Mouse (Mus musculus) neural tube, embryonic 15.5 days (tissue): ENCODE data around the gene Lrp1. TPM values are rescaled to one million over a fixed set of nuclear protein-coding genes. Genes with fewer than 3 reads are reported as not detected.

Source experiments
- ATAC-seq: fragments of 200-750 bp; cut with Nextera tagmentation; 2 replicates; pipeline ENCODE4 v1.8.0; 2017; ENCODE audit warnings: mild to moderate bottlenecking, moderate TSS enrichment, moderate library complexity; ENCODE audit not compliant: low FRiP score
- H3K27ac ChIP-seq: fragments of 300-500 bp; sonication (generic); replicated peaks from 2 replicates; pipeline ENCODE4 v1.5.1; 2015; ENCODE audit warnings: mild to moderate bottlenecking, inconsistent platforms
- H3K27me3 ChIP-seq: fragments of 300-500 bp; sonication (generic); replicated peaks from 2 replicates; pipeline ENCODE4 v1.6.1; 2015; ENCODE audit warnings: inconsistent platforms
- H3K36me3 ChIP-seq: fragments of 300-500 bp; sonication (generic); 2 replicates; pipeline ENCODE4 v1.6.1; 2015; ENCODE audit warnings: inconsistent platforms
- H3K4me1 ChIP-seq: fragments of 300-500 bp; sonication (generic); 2 replicates; pipeline ENCODE4 v1.6.1; 2015; ENCODE audit warnings: inconsistent platforms
- H3K4me2 ChIP-seq: fragments of 300-500 bp; sonication (generic); 2 replicates; pipeline ENCODE4 v1.6.1; 2015; ENCODE audit warnings: inconsistent platforms, mild to moderate bottlenecking, moderate library complexity
- H3K4me3 ChIP-seq: fragments of 300-500 bp; sonication (generic); replicated peaks from 2 replicates; pipeline ENCODE4 v1.5.1; 2015; ENCODE audit warnings: mild to moderate bottlenecking, inconsistent platforms
- H3K9ac ChIP-seq: fragments of 300-500 bp; sonication (generic); replicated peaks from 2 replicates; pipeline ENCODE4 v1.6.1; 2015; ENCODE audit warnings: mild to moderate bottlenecking, inconsistent platforms
- H3K9me3 ChIP-seq: fragments of 300-500 bp; sonication (generic); replicated peaks from 2 replicates; pipeline ENCODE4 v1.6.1; 2016; ENCODE audit warnings: inconsistent platforms
- WGBS: fragments of 180-500 bp; shearing (Covaris S2); methylation state at CpG from one replicate; pipeline ENCODE4 v1.1.7; 2015; ENCODE audit warnings: mixed read lengths; 5-methylcytosine and 5-hydroxymethylcytosine counted together
- polyA plus RNA-seq: library from polyadenylated mRNA; unstranded; fragments of >200 nt; fragmentation: Nextera tagmentation; extraction: Ambion mirVana; gene quantifications from 2 replicates; pipeline ENCODE4 v1.2.1, GENCODE M21; 2015

The Lrp1 gene
- polyA plus RNA-seq, 1 experiment from 2014 or later, result 108 TPM

DNA sequence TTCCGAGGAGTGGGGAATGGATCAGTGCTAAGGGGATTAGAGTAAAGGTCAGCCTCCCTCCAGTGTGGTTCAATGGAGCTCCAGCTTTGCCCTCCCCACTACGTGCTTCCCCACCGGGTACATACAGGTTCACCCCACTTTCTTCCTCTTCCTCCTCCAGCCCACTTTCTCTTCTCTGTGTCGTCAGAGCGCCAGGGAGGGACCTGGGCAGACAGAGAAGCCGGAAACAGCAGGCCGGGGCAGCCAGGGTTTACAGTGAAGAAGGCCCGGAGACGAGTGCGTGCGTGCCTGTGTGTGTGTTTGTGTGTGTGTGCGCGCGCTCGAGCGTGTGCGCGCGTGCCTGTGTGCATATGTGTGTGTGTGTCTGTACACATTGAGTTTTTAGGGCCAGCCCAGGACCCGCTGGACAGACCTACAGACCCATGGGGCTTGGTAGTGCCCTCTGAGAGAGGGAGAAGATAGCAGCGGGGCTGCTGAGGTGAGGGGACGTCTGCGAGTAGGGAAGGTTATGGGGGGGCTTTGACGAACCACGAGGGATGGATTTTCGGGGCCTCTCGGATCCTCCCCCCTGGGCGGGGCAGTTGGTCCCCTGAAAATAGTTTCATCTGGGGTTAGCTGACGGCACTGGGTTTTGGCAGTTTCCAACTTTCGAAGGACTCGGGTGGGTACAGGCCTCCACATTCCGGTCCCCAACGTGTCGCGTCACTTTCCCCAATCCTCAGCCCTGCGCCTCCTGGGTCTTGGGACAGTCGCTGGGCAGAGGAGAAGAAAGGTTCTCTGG, 22.0 kb upstream of the Lrp1 start, which contains the start of gene Stat6:
Stat6 (plus strand) TSS at position 215 of the 781 bp plus-strand sequence.
- H3K36me3 ChIP-seq, result no peaks in the 10 kb centered on the region
- H3K4me1 ChIP-seq, result peaks cover 24% of the 10 kb centered on the region
- H3K27me3 ChIP-seq, result peaks cover 31% of the 10 kb centered on the region
- peak; percentile 50; the same call in 1 of the 2 replicates for ATAC-seq
- H3K4me3 ChIP-seq, result peak within 1 kb of the TSS; percentile 38
- WGBS, result 9% methylated on average over 37 of the region's 37 CpGs
- peak within 1 kb of the TSS; percentile 55 for H3K4me2 ChIP-seq
- peak within 1 kb of the TSS; percentile 56; the same call in 1 of the 2 replicates for H3K27ac ChIP-seq
- no peaks in the 10 kb centered on the region for H3K9me3 ChIP-seq
- H3K9ac ChIP-seq, result peak within 1 kb of the TSS; percentile 1

DNA sequence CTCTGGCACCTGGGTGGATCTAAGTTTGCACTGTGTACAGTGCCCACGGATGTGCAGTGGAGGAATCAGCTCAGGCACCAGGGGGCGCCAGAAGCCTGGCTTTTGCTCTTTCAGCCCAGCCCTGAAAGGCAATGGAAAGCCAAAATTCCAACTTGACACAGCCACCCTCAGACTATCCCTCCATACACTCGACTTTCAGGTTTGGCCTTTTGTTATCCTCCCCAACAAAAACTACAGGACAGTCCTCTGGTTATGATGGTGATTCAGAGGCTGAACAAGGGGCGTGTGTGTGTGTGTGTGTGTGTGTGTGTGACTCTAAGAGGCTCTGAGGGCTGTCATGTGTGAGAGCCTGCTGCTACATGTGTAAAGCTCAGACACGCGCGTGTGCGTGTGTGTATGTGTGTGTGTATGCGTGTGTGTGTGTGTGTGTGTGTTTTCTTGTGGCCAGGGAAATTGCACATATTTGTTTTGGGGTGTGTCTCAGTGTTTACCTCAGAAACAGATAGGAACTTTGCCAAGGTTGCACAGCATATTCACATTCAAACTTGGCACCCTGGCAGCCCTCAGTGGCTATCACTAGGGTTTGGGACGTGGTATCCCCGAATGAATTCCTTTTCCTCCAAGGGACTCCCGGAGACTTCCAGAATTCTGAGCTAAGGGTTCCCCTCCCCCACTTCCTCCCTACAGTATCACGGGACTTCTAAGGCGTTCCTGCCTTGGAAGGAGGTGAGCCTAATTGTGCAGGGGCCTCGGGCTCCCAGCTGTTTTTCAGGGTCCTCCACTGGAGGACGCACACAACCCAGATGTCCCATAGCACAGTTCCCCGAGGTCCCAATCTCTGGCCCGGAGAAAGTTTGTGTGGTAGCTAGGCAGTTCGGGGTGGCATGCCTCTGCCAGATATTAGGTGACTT, 21.2 kb upstream of the Lrp1 start:
- Histone ChIP-seq H3K36me3 (no peaks in the 10 kb centered on the region), H3K27me3 (peaks cover 31% of the 10 kb centered on the region), H3K9me3 (no peaks in the 10 kb centered on the region), H3K4me1 (peaks cover 24% of the 10 kb centered on the region), H3K27ac (peak overlapping the region; percentile 56; the same call in 1 of the 2 replicates), H3K4me2 (peak overlapping the region; percentile 55), H3K4me3 (peak overlapping the region; percentile 38), H3K9ac (no peak overlapping the region)
- ATAC-seq, result peak; percentile 75; the same call in 1 of the 2 replicates
- WGBS, result 10% methylated on average over 19 of the region's 19 CpGs

DNA sequence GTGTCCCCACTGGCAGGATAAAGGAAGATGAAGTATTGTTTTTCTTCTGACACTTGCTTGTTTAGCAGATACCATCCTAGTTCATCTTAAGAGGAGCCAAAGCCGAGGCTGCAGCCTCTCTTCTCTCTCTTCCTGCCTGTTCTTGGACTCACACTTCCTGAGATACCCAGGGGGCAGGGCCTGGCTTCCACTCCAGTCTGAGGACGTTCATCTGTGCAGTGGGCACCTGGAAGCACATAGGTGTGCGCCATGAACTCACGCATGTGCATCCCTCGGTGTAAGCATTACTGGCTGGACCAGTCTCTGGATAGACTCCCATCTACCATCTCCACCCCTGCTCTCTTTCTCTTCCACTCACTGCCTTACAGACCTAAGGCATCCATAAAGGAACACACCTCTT, 19.5 kb upstream of the Lrp1 start:
- H3K4me3 ChIP-seq, result no peak overlapping the region
- no peaks in the 10 kb centered on the region for H3K9me3 ChIP-seq
- no peak overlapping the region for H3K9ac ChIP-seq
- H3K27ac ChIP-seq, result no peak overlapping the region
- H3K4me2 ChIP-seq, result no peak overlapping the region
- H3K27me3 ChIP-seq, result peaks cover 31% of the 10 kb centered on the region
- peaks cover 24% of the 10 kb centered on the region for H3K4me1 ChIP-seq
- 71% methylated on average over 5 of the region's 5 CpGs for WGBS
- no peaks in the 10 kb centered on the region for H3K36me3 ChIP-seq
- no peak for ATAC-seq

DNA sequence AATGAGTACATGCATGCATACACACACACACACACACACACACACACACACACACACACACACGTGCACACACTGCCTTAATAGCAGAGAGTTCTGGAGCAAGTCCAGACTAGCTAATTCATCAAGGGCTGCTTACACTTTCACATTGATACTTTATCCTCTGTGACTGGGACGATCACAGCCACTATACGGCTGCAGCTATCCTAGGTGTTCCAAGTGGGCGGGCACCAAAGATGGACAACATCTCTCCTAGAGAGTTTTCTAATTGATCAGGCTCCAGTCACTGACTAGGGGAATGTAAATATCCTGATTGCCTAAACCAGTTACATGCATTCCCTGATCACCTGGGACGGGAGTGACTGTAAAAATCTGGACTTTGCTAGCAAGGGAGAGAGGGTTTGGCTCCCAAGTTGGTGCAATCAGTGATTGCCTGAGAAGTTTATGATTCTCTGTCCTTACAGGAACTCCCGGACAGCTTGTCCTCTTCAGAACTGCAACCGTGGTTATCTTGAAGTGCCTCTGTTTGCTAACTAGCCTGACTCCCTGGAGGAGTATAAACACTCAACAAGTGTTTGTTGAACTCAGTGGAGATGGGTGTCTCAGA, 11.8 kb upstream of the Lrp1 start:
- no peak overlapping the region for H3K4me2 ChIP-seq
- ATAC-seq, result no peak
- 68% methylated on average over 7 of the region's 7 CpGs for WGBS

DNA sequence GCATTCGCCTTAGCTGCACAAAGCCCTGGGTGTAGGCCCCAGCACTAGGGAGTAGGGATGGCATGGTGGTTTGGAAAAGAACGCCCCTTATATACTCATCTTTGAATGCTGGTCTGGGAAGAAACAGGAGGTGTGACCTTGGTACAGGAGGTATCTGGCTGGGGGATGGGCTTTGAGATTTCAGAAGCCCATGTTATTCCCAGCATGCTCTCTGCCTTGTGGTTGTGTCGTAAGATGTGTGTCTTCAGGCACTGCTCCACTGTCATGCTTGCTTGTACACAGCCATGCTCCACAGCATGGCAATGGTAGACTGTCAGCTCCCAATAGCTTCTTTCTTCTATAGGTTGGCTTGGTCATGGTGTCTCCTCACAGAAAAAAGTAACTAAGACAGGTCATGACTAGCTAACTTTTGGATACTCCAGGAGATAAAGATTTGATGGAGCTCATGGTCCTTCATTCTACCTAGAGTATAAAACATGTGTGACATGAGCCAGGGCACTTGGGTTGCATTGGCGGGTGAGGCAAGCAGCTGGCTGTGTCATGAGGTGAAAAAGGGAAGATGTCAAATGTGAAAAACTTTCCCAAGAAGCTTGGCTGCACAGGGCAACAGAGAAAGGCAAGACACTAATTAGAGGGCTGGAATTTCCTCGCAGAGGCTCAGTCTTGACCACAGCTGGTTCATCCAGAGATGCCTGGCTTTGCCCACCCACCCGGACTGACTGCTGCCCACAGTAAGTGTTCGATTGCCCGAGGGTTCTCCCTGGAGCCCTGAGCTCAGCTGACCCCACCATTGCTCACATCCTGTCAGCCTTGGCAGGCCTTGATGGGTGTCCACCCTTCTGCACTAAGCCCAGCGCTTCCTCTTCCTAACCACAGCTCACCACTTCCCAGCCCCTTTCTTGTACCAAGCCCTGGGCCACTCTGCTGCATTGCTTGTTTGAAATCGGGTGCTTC, 10.6 kb upstream of the Lrp1 start:
- no peak for ATAC-seq
- 89% methylated on average over 10 of the region's 10 CpGs for WGBS

More for the DNA sequence above, 11.8 kb upstream of the Lrp1 start:
- Histone ChIP-seq H3K9ac (no peak overlapping the region), H3K4me3 (no peak overlapping the region), H3K36me3 (no peaks in the 10 kb centered on the region), H3K27ac (no peak overlapping the region), H3K9me3 (no peaks in the 10 kb centered on the region), H3K4me1 (no peaks in the 10 kb centered on the region), H3K27me3 (no peaks in the 10 kb centered on the region)

DNA sequence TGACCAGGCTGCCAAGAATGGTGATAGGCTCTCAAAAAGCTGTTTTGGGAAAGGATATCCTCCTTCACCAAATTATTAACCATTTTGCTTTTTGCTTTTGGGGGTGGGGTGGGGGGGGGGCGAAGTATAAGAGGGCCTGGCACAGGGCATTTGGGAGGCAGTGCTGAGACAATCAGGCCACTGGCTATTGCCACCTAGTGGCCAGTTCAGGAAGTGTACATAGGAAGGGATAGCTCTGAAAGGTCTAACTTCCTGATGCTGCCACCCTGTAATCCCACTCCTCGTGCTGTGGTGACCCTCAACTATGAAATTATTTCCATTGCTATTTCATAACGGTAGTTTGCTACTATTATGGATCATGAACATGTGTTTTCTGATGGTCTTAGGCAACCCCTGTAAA, 5.5 kb upstream of the Lrp1 start:
- WGBS, result 85% methylated on average over 3 of the region's 3 CpGs
- no peak for ATAC-seq
- H3K36me3 ChIP-seq, result no peaks in the 10 kb centered on the region

More for the DNA sequence above, 10.6 kb upstream of the Lrp1 start:
- H3K27ac ChIP-seq, result no peak overlapping the region
- no peak overlapping the region for H3K9ac ChIP-seq
- H3K4me2 ChIP-seq, result no peak overlapping the region
- no peaks in the 10 kb centered on the region for H3K9me3 ChIP-seq
- H3K27me3 ChIP-seq, result no peaks in the 10 kb centered on the region
- H3K36me3 ChIP-seq, result no peaks in the 10 kb centered on the region
- H3K4me3 ChIP-seq, result no peak overlapping the region
- no peaks in the 10 kb centered on the region for H3K4me1 ChIP-seq

DNA sequence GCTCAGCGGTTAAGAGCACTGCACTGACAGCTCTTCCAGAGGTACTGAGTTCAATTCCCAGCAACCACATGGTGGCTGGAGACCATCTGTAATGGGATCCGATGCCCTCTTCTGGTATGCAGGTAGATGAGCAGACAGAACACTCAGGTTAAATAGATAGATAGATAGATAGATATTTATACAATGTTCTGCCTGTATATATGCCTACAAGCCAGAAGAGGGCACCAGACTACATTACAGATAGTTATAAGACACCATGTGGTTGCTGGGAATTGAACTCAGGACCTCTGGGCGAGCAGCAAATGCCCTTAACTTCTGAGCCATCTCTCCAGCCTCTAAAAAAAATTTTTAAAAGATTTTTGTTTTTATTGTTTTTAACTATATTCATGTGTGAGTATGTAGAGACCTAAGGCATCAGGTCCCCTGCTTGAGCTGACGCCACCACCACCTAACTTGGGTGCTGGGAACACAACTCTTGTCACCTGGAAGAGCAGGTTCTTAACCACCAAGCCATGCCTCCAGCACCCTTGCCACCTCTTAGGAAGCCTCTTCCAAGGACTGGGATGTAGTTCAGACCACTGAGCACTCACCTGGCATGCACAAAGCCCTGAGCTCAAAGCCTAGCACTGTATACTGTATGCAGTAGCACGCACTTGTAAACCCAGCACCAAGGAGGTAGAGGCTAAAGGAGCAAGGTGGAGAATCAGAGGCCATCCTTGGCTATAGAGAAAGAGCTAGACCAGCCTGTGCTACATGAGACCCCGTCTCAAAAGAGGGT, 2.7 kb upstream of the Lrp1 start:
- no peak for ATAC-seq
- 92% methylated on average over 6 of the region's 6 CpGs for WGBS

More for the DNA sequence above, 5.5 kb upstream of the Lrp1 start:
- H3K27ac ChIP-seq, result no peak overlapping the region
- H3K9ac ChIP-seq, result no peak overlapping the region
- no peaks in the 10 kb centered on the region for H3K9me3 ChIP-seq
- peaks cover 9% of the 10 kb centered on the region for H3K4me1 ChIP-seq
- H3K4me2 ChIP-seq, result no peak overlapping the region
- no peak overlapping the region for H3K4me3 ChIP-seq
- no peaks in the 10 kb centered on the region for H3K27me3 ChIP-seq

DNA sequence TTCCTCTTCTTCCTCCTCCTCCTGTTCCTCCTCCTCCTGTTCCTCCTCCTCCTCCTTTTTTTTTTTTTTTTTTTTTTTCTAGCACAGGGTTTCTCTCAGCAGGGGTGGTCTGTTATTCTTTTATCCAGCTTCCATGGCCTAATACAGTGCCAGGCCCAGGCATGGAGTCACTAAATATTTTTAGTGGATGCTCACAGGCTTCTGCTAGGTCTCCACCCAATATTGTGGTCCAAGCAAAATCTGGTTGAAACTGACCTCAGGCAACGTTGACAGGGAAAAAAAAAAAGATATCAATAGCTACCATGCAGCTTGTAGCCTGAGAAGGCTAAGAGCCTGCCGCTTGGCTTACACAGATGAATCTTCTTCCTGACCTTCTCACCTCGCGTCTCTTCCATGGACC, 1.7 kb upstream of the Lrp1 start:
- no peaks in the 10 kb centered on the region for H3K27me3 ChIP-seq
- ATAC-seq, result no peak
- H3K9me3 ChIP-seq, result no peaks in the 10 kb centered on the region
- no peak overlapping the region for H3K4me3 ChIP-seq
- 68% methylated on average over 4 of the region's 4 CpGs for WGBS
- 0 out of 2 replicates have a peak overlapping the region, but pooled peaks have one; percentile 90 for H3K27ac ChIP-seq
- H3K36me3 ChIP-seq, result no peaks in the 10 kb centered on the region
- peak overlapping the region; percentile 98 for H3K4me2 ChIP-seq
- H3K9ac ChIP-seq, result no peak overlapping the region
- H3K4me1 ChIP-seq, result peaks cover 33% of the 10 kb centered on the region

More for the DNA sequence above, 2.7 kb upstream of the Lrp1 start:
- no peak overlapping the region for H3K4me2 ChIP-seq
- no peak overlapping the region for H3K9ac ChIP-seq
- H3K4me1 ChIP-seq, result peaks cover 24% of the 10 kb centered on the region
- no peaks in the 10 kb centered on the region for H3K36me3 ChIP-seq
- H3K9me3 ChIP-seq, result no peaks in the 10 kb centered on the region
- no peak overlapping the region for H3K27ac ChIP-seq
- H3K4me3 ChIP-seq, result no peak overlapping the region
- H3K27me3 ChIP-seq, result no peaks in the 10 kb centered on the region

DNA sequence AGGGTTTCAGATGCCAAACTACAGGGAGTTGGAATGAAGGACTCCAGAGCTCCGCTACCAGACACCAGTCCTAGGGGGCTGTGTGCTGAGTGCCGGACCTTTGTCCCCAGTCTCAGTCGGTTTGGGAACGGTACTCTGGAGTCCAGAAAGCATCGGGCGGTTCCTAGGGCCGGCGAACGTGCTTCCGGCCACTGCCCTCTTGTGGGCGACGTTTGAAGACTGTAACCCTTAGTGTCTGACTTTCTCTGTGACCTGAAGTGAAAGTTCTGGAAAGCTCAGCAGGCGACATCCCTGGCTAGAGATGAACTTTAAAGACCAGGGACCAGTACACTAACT, 1.1 kb upstream of the Lrp1 start:
- Histone ChIP-seq H3K9me3 (no peaks in the 10 kb centered on the region), H3K4me1 (peaks cover 40% of the 10 kb centered on the region), H3K9ac (peak overlapping the region; percentile 59), H3K36me3 (no peaks in the 10 kb centered on the region), H3K27ac (peak overlapping the region; percentile 90), H3K27me3 (no peaks in the 10 kb centered on the region), H3K4me3 (peak overlapping the region; percentile 72), H3K4me2 (peak overlapping the region; percentile 98)
- under 1% methylated on average over 13 of the region's 13 CpGs for WGBS
- no peak for ATAC-seq
